Mouse (Mus musculus) urinary bladder, postnatal 4 days (tissue): ENCODE data around the gene Aldh2.
"Not testable (repeated sequence)": the region's sequence is repeated elsewhere in the genome, so short reads cannot be mapped to it uniquely, and the experiment has no call there.

ENCODE experiments used
- DNase-seq, 2 experiments: peaks; one replicate each; pipeline ENCODE4 v3.0.0; 2021 to 2022; ENCODE audit warnings: low spot score in 2 of 2

The Aldh2 gene

DNA sequence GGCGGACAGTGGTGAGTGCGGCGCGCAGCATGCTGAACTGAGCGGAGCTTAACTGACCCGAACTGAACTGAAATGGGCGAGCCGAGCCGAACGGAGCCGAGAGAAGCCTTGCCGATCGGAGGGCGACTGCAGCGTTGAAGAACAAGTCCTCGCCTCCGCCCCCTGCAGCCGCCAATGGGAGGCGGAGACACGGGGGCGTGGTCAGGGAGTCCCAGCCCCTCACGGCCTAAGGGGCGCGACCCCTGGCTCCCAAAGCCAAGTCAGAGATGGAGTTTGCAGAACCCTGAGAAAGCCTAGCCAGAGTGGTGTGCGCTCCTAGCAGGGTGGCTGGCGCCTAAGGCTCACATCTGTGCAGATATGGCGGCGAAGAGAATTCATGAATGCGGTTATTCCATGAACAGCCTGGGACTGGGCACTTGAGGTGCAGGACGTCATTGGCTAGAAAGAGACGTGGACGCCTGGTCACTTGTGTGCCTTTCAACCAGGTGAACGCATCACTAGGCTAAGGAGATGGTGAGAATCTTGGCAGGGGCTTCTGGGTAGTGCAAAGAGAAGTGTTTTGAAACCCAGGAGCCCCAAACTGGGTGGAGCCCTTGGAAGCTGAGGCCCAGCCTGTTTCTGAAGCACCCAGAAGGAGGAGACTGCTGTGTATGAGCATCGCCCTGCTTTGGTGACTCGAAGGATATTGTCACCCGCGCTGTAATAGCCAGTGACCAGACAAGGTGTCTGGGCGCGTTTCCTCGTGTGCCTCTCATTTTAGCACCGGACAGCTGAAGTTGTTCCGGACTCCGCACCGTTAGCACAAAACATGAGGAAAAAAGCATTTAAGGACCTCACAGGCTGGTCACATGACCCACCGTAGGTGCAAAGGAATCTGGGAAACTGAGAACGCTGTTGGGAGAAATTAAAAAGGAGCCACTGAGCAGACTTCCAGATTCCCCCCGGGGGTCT lies at the start of gene Aldh2:
TSS of gene Aldh2 (minus strand) at position 374 of the 951 bp plus-strand sequence.
- peak; percentile 85 to 87 for DNase-seq

- DNase-seq: no peak
These were observed 46.0 kb upstream of the Aldh2 start for GRCm38 (mm10) chr5:121639601-121640000.

DNA sequence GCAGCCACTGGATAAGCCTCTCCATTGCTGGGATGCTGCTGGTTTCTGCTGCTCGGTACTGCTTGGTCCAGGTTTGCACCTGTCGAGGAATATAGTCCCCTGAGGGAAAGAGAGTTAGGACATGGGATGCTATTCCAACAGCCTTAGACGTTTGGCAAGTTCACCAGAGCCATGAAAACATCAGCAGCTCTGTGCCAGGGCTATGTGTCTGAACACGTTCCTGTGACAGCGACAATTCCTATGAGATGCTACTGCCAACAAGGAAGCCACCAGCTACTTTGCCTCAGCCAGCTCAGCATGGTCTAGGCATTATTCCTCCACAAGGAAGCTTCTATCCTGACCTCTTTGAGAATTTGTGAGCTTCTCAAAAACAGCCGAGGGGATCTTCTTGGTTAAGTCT lies 43.7 kb upstream of the Aldh2 start:
- DNase-seq: no peak

DNA sequence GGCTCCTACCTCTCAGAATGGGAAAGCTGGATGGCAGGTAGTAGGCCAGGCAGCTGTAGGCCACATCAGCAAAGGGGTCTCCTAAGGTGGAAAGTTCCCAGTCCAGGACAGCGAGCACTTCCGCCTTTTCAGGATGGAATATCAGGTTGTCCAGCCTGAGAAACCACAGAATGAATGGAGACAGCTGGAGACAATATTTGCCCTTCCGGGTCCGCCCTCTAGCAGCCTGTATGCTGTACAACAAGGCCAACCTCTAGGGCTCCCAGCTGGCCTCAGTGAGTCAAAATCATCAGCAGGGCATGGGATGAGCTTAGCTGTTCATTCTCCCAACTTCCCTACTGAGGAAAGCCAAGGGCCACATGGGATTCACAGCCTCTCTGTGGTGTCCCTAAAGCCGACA lies 41.0 kb upstream of the Aldh2 start:
- DNase-seq: no peak

DNA sequence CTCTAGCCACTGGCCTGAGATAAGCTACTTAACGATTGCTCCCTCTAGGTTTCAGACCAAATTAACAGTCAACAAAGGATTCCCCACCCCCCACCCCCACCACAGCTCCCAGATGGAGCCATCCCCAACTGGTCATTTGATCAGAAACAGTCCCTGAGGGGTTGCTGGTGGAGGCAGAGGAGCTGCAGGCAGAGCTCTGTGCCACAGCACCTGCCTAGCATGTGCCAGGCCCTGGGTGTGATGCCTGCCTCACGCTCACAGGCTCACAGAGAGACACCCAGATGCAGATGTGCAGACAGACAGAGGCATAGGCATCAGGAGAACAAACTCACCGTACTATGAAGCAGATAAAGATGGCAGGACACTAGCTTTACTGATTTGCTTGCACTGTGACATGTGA lies 39.2 kb upstream of the Aldh2 start:
- DNase-seq: no peak

DNA sequence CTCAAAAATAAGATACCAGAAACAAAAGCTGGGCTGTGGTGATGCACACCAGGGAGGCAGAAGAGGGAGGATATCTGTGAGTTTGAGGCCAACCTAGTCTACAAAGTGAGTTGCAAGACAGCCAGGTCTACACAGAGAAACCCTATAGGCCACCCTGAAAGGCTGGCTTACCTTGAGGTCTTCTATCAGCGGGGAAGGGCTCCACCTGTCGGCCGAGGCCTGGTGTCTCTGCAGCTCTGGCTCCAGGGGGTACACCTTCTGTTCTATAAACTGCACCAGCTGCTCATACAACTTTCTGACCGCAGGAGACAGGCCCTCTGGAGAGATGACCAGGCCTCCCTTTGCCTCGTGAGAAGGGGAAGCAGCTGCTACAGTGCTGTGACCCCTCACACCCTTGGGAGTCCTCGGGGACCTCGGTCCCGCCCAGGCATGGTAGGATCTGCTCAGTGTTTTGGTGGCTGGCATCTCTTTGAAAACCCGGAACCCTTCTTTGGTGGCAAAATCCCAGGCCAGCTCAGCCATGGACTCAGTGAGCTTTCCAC lies 37.6 kb upstream of the Aldh2 start:
- DNase-seq: not testable (repeated sequence)

- DNase-seq: peak; percentile 36 to 83
These were observed 34.2 kb upstream of the Aldh2 start for GRCm38 (mm10) chr5:121627871-121628270.

GRCm38 (mm10) chr5:121623241-121623640 lies 29.6 kb upstream of the Aldh2 start:
- no peak for DNase-seq

- DNase-seq: no peak
These were observed 27.5 kb upstream of the Aldh2 start for GRCm38 (mm10) chr5:121621102-121621501.

GRCm38 (mm10) chr5:121618592-121619513 lies 25.2 kb upstream of the Aldh2 start, which contains the start of gene Acad12:
Gene Acad12 (minus strand): TSS chr5:121618938.
- peak; percentile 76 to 79 for DNase-seq

DNA sequence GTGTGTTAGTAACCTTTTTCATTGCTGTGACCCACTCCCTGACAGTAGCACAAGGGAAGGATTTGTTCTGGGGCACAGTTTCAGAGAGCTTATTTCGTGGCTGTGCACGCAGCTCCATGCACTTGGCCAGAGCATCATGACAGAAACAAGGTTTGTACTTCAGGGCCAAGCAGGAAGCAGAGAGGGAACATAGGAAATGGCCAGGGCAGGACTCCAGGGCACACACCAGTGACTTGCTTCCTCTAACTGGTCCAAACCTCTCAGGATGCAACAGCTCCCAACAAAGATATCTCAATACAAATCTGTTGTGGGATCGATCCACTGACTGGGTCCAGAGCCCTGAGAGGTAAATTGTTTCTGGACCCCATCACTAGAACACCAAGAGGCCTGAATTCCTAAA lies 21.3 kb upstream of the Aldh2 start:
- DNase-seq: not testable (repeated sequence)

DNA sequence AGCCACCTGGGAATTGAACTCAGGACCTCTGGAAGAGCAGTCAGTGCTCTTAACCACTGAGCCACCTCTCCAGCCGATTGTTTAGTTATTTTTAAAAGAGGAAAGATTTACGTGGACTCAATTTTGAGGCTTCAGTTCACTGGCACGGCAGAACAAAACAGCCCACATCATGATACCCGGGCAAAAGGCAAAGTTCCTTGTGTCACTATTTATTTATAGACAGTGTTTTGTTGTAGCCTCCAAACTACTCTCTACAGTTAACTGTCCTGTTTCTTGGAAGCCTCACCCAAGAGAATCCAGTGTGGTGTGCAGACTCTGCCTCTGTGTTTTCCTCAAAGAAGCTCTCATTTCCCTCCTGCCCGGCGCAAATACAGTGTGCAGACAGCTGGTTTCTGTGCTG lies 18.4 kb upstream of the Aldh2 start:
- DNase-seq: no peak

DNA sequence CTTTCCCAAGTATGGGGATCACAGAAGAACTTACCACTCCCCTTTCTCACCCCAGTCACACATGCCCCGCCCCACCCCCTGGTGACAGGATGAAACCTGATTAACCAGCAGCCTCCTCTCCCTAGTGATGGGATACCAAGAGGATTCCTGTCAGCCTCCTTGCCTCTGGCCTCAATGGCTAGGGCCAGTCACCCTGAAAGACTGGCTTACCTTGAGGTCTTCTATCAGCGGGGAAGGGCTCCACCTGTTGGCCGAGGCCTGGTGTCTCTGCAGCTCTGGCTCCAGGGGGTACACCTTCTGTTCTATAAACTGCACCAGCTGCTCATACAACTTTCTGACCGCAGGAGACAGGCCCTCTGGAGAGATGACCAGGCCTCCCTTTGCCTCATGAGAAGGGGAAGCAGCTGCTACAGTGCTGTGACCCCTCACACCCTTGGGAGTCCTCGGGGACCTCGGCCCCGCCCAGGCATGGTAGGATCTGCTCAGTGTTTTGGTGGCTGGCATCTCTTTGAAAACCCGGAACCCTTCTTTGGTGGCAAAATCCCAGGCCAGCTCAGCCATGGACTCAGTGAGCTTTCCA lies 16.0 kb upstream of the Aldh2 start:
- DNase-seq: not testable (repeated sequence)

DNA sequence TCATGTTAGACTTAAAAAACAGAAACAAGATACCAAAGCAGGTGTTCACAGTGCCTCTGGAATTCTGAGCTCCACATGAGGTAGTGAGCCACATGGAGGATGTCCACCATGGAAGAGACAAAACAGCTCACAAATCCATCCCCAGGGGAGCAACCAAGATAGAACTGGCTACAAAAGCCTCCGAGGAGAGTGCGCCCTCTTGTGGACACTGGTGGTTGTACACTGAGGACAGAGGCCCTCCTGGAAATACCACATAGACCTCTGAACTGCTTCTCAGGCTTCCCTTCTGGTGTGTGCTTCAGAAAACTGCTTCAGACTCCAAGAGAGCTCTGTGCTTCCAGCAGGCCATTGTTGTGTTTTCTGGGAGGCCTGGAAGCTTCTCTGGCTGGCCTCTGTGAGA lies 12.5 kb upstream of the Aldh2 start:
- peak; percentile 50 to 88 for DNase-seq

DNA sequence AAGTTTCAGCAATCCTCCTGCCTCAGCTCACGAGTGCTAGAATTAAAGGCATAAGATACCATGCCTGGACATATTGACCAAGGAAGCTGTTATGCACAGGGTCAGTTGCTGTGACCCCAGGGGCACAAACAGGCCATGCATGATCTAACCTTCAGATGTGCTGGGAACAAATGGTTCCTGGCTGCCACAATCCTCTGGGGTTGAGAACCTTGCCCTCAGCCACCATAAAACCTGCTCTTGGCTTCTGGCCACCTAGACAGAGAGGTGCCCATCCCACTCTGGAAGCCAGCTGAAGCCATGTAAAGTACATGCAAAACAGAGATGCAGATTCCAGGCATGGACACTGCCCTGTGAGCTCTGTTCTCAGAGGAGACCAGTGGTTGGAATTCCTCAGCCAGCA lies 10.2 kb upstream of the Aldh2 start:
- DNase-seq: not testable (repeated sequence)

GRCm38 (mm10) chr5:121601547-121602299 lies 8.1 kb upstream of the Aldh2 start:
- DNase-seq: peak; percentile 84 to 93

DNA sequence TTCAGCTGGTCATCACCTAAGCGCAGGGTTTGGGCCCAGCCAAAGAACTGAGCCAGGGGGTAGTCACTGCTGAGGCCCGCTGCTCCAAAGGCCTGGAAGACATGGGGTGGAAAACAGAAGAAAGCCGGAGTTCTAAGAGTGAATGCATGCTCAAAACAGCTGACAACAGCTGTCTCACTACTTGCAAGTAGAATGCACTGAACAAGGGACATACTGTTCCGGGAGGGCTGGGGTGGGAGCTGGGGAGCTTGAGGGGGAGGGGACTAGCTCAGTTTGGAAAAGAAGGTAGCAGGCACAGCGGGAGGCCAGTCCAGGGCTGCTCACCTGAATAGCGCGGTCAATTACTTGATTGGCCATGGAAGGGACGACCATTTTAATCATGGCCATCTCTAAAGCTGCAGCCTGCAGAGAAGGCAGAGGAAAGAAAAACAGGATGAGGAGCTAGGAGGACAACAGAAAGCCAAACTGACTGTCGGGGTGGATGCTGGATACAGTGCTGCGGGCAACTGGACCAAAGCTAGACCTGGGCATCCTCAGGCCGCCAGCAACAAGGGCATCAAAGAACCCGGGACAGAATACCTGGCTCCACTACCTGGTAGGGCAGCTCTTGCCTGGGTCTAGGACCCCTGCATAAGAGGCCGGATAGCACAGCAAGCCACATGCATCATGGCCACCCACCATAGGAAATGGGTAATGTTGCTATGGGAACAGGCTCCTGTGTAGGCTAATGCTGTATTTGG lies 5.4 kb upstream of the Aldh2 start:
- no peak for DNase-seq

- DNase-seq: no peak
These were observed 4.4 kb upstream of the Aldh2 start for GRCm38 (mm10) chr5:121597991-121598537.

GRCm38 (mm10) chr5:121597332-121597731 lies 3.7 kb upstream of the Aldh2 start:
- no peak for DNase-seq

DNA sequence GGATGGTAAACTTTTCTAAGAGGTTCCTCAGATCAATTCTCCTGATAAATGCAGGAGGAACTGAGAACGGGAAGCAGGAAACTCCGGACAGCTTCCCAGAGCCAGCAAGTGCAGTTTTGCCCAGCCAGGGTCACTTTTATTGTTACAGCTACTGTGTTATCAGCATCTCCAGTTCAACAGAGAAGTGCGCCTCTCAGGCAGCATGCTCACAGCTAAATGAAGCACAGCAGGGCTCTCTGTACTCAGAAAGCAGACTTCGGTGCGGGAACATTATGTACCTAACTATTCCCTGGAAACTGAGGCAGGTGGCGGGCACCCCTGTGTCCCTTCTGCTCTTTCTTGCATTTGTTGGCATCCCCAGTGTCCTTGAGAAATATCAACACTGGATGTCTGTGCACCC lies 2.6 kb upstream of the Aldh2 start:
- DNase-seq: no peak
